Mouse (Mus musculus) kidney, adult 11 months (tissue): ENCODE measurements around the gene Ciao1.
"Not testable (repeated sequence)": the region's sequence is repeated elsewhere in the genome, so short reads cannot be mapped to it uniquely, and the experiment has no call there.

Experiments used
- DNase-seq: peaks from one replicate; pipeline ENCODE4 v3.0.0; 2022

Gene Ciao1

GRCm38 (mm10) chr2:127248334-127249004 is 853 bp upstream of the Ciao1 start:
- peak; percentile 41 for DNase-seq

- DNase-seq: peak; percentile 55
Observed at GRCm38 (mm10) chr2:127240065-127240464, 7.6 kb downstream of the Ciao1 start.

GRCm38 (mm10) chr2:127237897-127238610 is 9.6 kb downstream of the Ciao1 start:
- no peak for DNase-seq

GRCm38 (mm10) chr2:127225261-127225660 is 22.4 kb downstream of the Ciao1 start:
- DNase-seq: no peak

- DNase-seq: no peak
Observed at GRCm38 (mm10) chr2:127217746-127218145, 29.9 kb downstream of the Ciao1 start.

GRCm38 (mm10) chr2:127210701-127211100 is 36.9 kb downstream of the Ciao1 start:
- DNase-seq: no peak

- DNase-seq: no peak
Observed at GRCm38 (mm10) chr2:127208452-127208769, 39.2 kb downstream of the Ciao1 start.

- DNase-seq: peak; percentile 95
Observed at GRCm38 (mm10) chr2:127207547-127208451, 39.8 kb downstream of the Ciao1 start, which contains the start of the genes 1810024B03Rik and Snrnp200. Gene 1810024B03Rik (minus strand): TSS chr2:127208280. Gene Snrnp200 (plus strand): TSS chr2:127208386.

- DNase-seq: no peak
Observed at GRCm38 (mm10) chr2:127206916-127207315, 40.7 kb downstream of the Ciao1 start.

GRCm38 (mm10) chr2:127205936-127206335 is 41.7 kb downstream of the Ciao1 start:
- not testable (repeated sequence) for DNase-seq

GRCm38 (mm10) chr2:127204932-127205331 is 42.7 kb downstream of the Ciao1 start:
- peak; percentile 21 for DNase-seq
